Mouse (Mus musculus) c-Kit-positive CD71-negative TER-119-negative erythroid progenitor cells, embryonic 14.5 days (primary cell): Measurements from ENCODE around the gene Ciz1.
"Not testable (repeated sequence)": the region's sequence is repeated elsewhere in the genome, so short reads cannot be mapped to it uniquely, and the experiment has no call there.

ENCODE experiments used
- DNase-seq: peaks from one replicate; pipeline ENCODE4 v3.0.0-alpha.2; 2013; ENCODE audit warnings: low read depth

The Ciz1 gene

DNA sequence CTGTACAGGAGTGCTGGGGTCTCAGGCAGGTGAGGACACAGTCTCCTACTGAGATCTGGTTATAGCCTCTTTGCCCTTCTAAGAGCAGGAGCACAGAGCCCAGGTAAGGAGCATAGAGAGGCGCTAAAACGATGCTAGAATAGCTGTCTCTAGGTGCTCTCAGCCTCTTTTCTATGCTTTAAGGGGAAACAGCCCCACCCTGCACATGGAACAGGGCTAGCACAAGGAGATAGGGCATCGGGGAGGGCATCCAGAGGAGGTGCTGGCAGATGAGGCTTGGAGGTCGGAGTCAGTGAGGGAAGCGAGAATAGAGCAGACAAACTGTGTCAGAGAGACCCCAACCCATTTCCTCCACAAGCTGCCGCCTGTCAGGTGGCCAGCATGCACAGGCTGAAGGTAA lies 5.1 kb upstream of the Ciz1 start:
- no peak for DNase-seq

- no peak for DNase-seq
Observed at GRCm38 (mm10) chr2:32348311-32348710, 3.8 kb upstream of the Ciz1 start.

GRCm38 (mm10) chr2:32349625-32350255 lies 2.4 kb upstream of the Ciz1 start:
- no peak for DNase-seq

GRCm38 (mm10) chr2:32350471-32351051 lies 1.6 kb upstream of the Ciz1 start:
- DNase-seq, result no peak

GRCm38 (mm10) chr2:32351471-32351961 lies 611 bp upstream of the Ciz1 start:
- no peak for DNase-seq

- DNase-seq, result peak; percentile 78
Observed at GRCm38 (mm10) chr2:32353007-32353542, 948 bp downstream of the Ciz1 start, which contains the start of gene Dnm1. Gene Dnm1 (minus strand): TSS chr2:32353338.

DNA sequence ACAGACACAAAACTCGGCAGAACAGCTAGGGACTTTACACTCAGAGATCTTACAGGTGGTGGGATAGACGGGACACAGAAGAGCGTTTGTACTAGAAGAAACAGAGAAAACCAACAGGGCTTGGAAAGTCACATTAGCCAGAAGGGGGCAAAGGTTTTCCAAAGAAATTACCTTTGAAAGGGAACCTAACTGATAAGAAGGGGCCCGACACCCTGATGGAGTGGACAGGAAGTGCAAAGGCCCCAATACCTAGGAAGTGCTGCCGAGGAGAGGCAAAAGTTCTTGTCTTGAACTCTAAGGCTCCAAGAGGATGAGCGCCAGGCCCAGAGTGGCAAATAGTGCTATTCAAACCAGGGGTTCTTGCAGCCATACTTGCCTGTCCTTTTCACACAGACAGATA lies 1.7 kb downstream of the Ciz1 start:
- no peak for DNase-seq

DNA sequence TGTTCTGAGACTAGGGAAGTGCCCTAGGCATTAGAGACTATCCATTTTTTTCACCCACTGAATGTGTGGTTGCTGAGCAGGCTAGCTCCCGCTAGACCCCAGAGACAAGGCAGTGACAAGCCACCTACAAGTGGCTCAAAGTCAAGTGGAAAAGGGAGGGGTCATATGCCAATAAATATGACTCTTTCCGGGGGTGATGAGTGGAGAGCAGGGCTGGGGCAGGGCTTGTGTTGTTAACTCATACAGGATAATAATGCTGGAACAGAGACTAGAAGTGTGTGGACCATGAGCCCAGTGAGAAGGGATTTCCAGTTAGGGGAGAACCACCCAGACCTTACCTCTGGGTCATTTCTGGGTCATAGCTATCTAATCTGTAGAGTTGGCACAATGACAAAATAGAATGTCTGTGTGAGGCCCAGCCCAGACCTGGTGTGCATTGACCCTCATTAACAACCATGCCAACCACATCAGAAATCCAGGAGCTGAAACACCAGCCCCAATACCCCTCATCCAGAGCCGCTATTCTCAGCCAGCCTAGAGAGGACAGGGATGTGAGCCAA lies 2.3 kb downstream of the Ciz1 start:
- DNase-seq, result no peak

GRCm38 (mm10) chr2:32356216-32356615 lies 4.1 kb downstream of the Ciz1 start:
- no peak for DNase-seq

- DNase-seq, result no peak
Observed at GRCm38 (mm10) chr2:32357710-32358109, 5.6 kb downstream of the Ciz1 start.

GRCm38 (mm10) chr2:32358381-32358780 lies 6.3 kb downstream of the Ciz1 start:
- DNase-seq, result no peak

DNA sequence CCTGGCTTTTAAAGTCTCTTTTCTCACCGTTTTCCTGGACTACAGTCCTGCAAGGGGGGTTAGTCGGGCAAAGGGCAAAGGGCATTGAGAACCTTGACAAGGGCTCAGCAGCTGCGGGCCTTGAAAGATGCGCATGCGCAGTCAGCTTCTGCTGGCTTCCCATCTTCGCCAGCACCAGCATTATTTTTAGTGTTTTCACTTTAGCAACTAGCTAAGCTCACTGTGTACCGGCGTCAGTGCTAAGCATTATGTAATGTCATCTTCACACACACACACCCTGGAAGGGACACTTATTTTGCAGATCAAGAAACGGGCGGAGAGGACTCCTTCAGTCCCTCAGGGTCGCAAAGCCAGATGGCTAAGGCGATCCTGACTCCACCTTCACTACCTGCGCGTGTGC lies 8.6 kb downstream of the Ciz1 start:
- DNase-seq, result no peak

GRCm38 (mm10) chr2:32361437-32361836 lies 9.3 kb downstream of the Ciz1 start:
- peak; percentile 65 for DNase-seq

DNA sequence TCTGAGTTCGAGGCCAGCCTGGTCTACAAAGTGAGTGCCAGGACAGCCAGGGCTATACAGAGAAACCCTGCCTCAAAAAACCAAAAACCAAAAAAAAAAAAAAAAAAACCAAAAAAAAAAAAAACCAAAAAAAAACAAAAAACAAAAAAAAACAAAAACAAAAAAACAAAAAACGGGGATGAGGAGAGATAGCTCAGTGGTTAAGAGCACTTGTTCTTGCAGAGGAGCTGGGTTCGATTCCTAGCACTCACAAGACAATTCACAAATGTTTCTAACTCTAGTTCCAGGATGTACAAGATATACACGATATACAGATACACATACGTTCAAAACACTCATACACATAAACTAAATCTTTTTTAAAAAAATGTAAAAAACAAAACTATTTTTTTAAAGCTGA lies 10.1 kb downstream of the Ciz1 start:
- DNase-seq, result not testable (repeated sequence)

GRCm38 (mm10) chr2:32362817-32363340 lies 10.8 kb downstream of the Ciz1 start:
- peak; percentile 76 for DNase-seq

DNA sequence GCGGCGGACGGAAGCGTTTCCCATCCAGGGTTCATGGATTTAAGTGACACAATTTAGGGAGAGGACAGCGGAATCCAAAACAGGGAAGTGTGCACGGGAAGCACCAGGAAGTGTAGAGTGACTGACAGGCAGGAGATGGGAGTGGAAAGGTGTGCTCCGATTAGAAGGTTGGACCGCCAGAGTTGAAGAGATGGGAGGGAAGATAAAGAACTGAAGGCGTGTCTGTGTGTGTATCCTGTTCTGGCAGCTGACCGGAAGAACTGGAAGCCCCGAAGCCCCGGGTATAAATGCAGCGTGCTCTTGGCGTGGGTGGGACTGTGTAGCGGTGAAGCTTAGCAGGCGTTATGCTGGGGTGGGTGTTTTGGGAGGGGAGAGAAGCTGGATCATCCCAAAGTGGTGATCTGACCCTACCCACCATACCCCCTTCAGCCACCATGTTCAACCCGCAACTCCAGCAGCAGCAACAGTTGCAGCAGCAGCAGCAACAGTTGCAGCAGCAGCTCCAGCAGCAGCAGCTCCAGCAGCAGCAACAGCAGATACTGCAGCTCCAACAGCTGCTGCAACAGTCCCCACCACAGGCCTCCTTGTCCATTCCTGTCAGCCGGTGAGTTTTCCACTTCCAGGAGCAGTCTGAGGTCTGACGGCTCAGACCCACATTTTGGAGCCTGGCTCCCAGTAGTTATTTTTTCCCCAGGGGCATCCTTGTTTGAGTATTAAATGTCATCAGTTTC lies 11.4 kb downstream of the Ciz1 start:
- no peak for DNase-seq

DNA sequence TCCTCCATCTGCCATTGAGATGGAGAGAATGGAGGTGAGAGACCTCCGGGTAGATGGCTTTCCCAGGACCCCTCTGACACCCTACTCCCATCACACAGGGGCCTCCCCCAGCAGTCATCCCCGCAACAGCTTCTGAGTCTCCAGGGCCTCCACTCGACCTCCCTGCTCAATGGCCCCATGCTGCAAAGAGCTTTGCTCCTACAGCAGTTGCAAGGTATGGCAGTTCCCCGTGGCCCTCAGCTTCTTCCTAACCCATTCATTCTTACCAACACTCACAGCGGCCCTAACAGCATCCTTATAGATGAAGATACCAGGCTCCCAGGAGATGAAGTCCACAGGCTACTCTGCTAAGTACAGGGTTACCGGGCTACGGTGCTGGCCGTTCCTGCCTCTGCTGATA lies 12.0 kb downstream of the Ciz1 start:
- no peak for DNase-seq

DNA sequence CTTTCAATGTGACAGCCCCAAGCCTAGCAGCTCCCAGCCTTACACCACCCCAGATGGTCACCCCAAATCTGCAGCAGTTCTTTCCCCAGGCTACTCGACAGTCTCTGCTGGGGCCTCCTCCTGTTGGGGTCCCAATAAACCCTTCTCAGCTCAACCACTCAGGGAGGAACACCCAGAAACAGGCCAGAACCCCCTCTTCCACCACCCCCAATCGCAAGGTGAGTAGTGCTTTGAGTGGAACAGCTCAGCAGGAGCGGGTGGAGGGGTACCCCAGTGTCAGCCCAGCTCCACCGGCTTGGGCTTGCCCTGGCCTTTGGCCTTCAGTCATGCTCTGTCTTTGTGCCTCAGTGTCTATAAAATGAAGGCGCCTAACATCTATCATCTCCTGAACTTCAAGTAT lies 15.2 kb downstream of the Ciz1 start:
- no peak for DNase-seq

DNA sequence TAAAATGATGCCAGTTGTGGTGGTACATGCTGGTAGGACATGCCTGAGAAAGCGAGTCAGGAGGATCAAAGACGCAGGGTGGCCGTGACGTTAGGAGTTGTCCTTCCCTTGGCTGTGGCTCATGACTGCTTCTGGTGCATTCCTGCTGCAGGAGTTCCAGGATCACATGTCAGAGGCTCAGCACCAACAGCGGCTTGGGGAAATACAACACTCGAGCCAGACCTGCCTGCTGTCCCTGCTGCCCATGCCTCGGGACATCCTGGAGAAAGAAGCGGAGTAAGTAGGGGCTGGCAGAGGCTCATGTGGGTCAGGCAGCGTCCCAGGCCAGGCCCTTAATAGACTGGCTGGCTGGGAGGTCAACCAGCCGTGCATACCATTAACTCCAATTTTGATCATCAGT lies 22.1 kb downstream of the Ciz1 start:
- DNase-seq, result no peak

DNA sequence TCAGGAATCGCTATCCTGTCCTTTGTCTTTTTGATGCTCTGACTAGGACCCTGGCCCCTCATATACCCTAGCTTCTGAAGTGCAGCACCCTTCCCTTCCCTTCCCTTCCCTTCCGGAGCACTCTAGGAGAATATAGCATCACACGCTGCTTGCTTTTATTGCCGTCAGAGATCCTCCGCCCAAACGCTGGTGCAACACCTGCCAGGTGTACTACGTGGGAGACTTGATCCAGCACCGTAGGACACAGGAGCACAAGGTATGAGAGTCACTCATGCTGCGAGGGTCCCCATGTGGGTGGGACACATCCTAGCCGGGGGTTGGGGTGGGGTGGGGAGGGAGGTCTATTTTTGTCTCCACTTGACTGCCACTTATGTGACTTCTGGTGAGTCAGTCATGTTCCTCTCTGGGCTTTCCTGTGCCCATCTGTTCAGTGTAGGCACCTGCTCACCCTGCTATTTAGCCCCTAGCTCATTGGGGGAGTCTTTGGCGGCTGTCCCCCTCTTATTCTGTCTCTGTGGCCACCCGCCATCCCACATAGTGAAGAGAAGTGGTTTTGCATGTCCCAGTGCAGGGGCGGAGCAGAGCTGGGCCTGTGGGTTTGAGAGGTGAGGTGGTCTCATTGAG lies 23.3 kb downstream of the Ciz1 start:
- no peak for DNase-seq

GRCm38 (mm10) chr2:32376963-32377362 lies 24.8 kb downstream of the Ciz1 start:
- no peak for DNase-seq

- DNase-seq, result no peak
Observed at GRCm38 (mm10) chr2:32380001-32380500, 27.9 kb downstream of the Ciz1 start.
